Mouse (Mus musculus) kidney, embryonic 14.5 days (tissue): ENCODE measurements around the gene Usb1. TPM values are rescaled to one million over a fixed set of nuclear protein-coding genes. Genes with fewer than 3 reads are reported as not detected.
"Not testable (repeated sequence)": the region's sequence is repeated elsewhere in the genome, so short reads cannot be mapped to it uniquely, and the experiment has no call there.

Source experiments
- ATAC-seq: fragments of 200-750 bp; cut with Nextera tagmentation; 2 replicates; pipeline ENCODE4 v1.8.0; 2017; ENCODE audit warnings: moderate number of reproducible peaks, mild to moderate bottlenecking, moderate TSS enrichment, moderate library complexity; ENCODE audit not compliant: low FRiP score, low TSS enrichment
- H3K27ac ChIP-seq: fragments of 300-500 bp; sonication (generic); 2 replicates; pipeline ENCODE4 v1.5.1; 2014; ENCODE audit warnings: low read depth, mild to moderate bottlenecking, low read length, moderate library complexity, mixed read lengths
- H3K27me3 ChIP-seq: fragments of 300-500 bp; sonication (generic); 2 replicates; pipeline ENCODE4 v1.6.1; 2014; ENCODE audit warnings: mild to moderate bottlenecking, low read length; ENCODE audit not compliant: control insufficient read depth, insufficient read depth
- H3K36me3 ChIP-seq: fragments of 300-500 bp; sonication (generic); 2 replicates; pipeline ENCODE4 v1.6.1; 2014; ENCODE audit warnings: low read length, mixed read lengths; ENCODE audit not compliant: control insufficient read depth, insufficient read depth
- H3K4me1 ChIP-seq: fragments of 300-500 bp; sonication (generic); 2 replicates; pipeline ENCODE4 v1.6.1; 2014; ENCODE audit warnings: low read length, mixed read lengths; ENCODE audit not compliant: control insufficient read depth, insufficient read depth
- H3K4me2 ChIP-seq: fragments of 300-500 bp; sonication (generic); replicated peaks from 2 replicates; pipeline ENCODE4 v1.6.1; 2014; ENCODE audit warnings: low read depth, mild to moderate bottlenecking, low read length
- H3K4me3 ChIP-seq: fragments of 300-500 bp; sonication (generic); 2 replicates; pipeline ENCODE4 v1.5.1; 2014; ENCODE audit warnings: mild to moderate bottlenecking, low read length
- H3K9ac ChIP-seq: fragments of 300-500 bp; sonication (generic); 2 replicates; pipeline ENCODE4 v1.6.1; 2014; ENCODE audit warnings: low read depth, mild to moderate bottlenecking, low read length, moderate library complexity
- H3K9me3 ChIP-seq: fragments of 300-500 bp; sonication (generic); 2 replicates; pipeline ENCODE4 v1.6.1; 2016; ENCODE audit warnings: low read length; ENCODE audit not compliant: control insufficient read depth
- WGBS: fragments of 180-500 bp; shearing (Covaris S2); extraction: QIAGEN DNeasy Blood & Tissue Kit; methylation state at CpG from one replicate; pipeline ENCODE4 v1.1.7; 2014; 5-methylcytosine and 5-hydroxymethylcytosine counted together
- polyA plus RNA-seq: library from polyadenylated mRNA; unstranded; fragments of >200 nt; fragmentation: Nextera tagmentation; extraction: Ambion mirVana; gene quantifications from 2 replicates; pipeline ENCODE4 v1.2.1, GENCODE M21; 2014

The Usb1 gene
- polyA plus RNA-seq, 1 experiment from 2014 or later = 43.4 TPM

DNA sequence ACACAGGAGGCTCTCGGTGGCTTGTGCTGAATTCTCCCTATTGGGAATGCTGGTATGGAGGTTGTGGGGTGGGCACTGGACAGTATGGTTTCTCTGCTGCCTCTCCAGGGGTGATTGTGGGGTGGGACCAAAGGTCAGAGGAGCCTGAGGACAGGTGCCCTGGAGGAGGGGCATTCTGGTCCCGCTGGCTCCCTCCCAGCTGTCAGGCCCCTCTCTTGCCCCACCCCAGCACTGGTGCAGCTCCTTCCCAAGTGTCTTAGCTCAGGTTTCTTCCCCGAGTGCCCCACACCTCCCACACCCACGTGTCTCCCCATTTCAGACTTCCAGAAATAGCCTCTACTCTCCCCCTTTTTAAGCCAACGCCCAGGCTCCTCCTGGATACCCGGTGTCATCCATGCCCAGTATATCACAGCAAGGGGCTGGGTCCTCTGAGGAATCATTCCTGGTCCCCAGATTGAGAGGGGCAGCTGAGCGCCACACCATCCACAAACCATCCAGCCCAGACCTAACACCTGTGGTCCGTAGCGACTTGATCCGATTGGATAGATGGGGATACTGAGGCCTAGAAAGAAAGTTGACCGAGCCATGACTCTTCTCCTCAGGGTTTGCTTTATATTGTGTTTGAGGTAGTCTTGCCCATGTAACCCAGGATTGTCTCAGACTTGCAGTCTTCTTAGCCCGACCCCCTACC, 44.4 kb downstream of the Usb1 start:
- H3K9me3 ChIP-seq = no peaks in the 10 kb centered on the region
- H3K27ac ChIP-seq = no peak overlapping the region
- H3K4me3 ChIP-seq = no peak overlapping the region
- peaks cover 8% of the 10 kb centered on the region; the same call in 1 of the 2 replicates for H3K36me3 ChIP-seq
- no peaks in the 10 kb centered on the region; the same call in 1 of the 2 replicates for H3K4me1 ChIP-seq
- no peaks in the 10 kb centered on the region for H3K27me3 ChIP-seq
- 75% methylated on average over 12 of the region's 12 CpGs for WGBS
- no peak overlapping the region for H3K9ac ChIP-seq
- no peak overlapping the region for H3K4me2 ChIP-seq
- ATAC-seq = no peak

- H3K4me3 ChIP-seq = no peak overlapping the region
- no peaks in the 10 kb centered on the region; the same call in 1 of the 2 replicates for H3K4me1 ChIP-seq
- no peaks in the 10 kb centered on the region for H3K9me3 ChIP-seq
- H3K27ac ChIP-seq = no peak overlapping the region
- 89% methylated on average over 4 of the region's 4 CpGs for WGBS
- no peaks in the 10 kb centered on the region for H3K27me3 ChIP-seq
- H3K4me2 ChIP-seq = no peak overlapping the region
- no peak for ATAC-seq
- H3K9ac ChIP-seq = no peak overlapping the region
- peaks cover 2% of the 10 kb centered on the region; the same call in 1 of the 2 replicates for H3K36me3 ChIP-seq
These were observed 45.0 kb downstream of the Usb1 start for GRCm38 (mm10) chr8:95377101-95377500.

DNA sequence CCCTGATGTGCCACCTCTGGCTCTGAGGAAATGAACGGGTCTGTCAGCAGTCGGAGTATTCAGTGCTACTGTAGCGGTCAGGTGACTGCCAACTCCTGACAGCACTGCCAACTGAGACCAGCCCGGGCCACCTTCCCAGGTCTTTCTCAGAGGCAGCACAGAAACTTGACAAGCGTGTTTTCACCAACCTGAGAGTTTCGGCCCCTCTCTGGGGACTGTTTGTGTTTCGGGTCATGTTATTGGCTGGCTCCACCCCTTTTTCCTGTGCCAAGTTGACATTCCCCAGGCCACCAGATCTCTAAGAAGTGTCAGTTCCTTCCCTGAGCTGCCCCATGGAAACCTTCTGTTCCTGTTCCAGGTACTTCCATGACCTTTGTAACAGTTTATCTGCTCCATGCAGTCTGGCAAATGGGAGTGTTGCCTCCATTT, 45.8 kb downstream of the Usb1 start:
- Histone ChIP-seq H3K27me3 (no peaks in the 10 kb centered on the region), H3K9ac (no peak overlapping the region), H3K4me3 (no peak overlapping the region), H3K9me3 (no peaks in the 10 kb centered on the region), H3K4me2 (no peak overlapping the region), H3K27ac (peak overlapping the region; percentile 52; the same call in 1 of the 2 replicates), H3K4me1 (no peaks in the 10 kb centered on the region; the same call in 1 of the 2 replicates), H3K36me3 (no peaks in the 10 kb centered on the region; the same call in 1 of the 2 replicates)
- peak; percentile 53 for ATAC-seq
- WGBS = 29% methylated on average over 7 of the region's 7 CpGs

- not testable (repeated sequence) for ATAC-seq, H3K4me2 ChIP-seq, H3K27me3 ChIP-seq, H3K4me3 ChIP-seq, H3K9me3 ChIP-seq, H3K36me3 ChIP-seq, H3K4me1 ChIP-seq, H3K9ac ChIP-seq, H3K27ac ChIP-seq
- WGBS = 96% methylated on average over 11 of the region's 11 CpGs
These were observed 46.8 kb downstream of the Usb1 start for GRCm38 (mm10) chr8:95378928-95379327.

DNA sequence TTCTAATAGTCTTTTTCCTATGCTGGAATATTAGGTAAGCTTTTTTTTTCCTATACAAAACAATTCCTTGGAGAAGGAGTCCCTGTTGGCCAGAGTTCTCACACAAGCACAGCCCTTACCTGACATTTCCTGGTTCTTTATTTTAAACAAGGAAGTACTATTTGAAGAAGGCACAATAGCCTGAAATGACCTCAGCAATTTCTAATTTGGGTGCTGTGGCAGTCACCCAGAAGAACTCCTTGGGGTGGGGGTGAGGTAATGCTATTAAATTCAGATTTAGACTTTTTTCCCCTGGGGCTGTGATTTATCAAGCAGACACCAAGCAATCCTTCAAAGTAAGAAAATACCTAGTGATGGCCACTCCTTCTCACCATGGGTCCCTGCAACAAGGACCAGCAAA, 48.9 kb downstream of the Usb1 start:
- Histone ChIP-seq H3K27ac (no peak overlapping the region), H3K4me3 (no peak overlapping the region), H3K4me2 (no peak overlapping the region), H3K9ac (no peak overlapping the region), H3K4me1 (no peaks in the 10 kb centered on the region; the same call in 1 of the 2 replicates), H3K9me3 (no peaks in the 10 kb centered on the region), H3K27me3 (no peaks in the 10 kb centered on the region), H3K36me3 (no peaks in the 10 kb centered on the region)
- no peak for ATAC-seq

DNA sequence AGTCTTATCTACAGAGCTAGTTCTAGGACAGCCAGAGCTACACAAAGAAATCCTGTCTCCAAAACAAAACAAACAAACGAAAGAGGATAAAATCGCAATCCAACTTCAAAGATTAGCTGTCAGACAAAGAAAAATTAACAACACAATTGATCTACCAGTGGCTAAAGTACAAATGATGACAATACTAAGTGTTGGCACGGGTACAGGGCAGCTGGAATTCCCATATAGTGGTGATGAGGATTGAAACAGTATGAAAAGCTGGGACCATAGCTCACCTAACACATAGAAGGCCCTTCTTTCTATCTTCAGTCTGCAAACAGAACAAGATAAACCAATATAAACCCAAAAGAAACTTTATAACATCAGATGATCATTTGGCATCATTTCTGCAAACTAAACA, 49.5 kb downstream of the Usb1 start:
- H3K27ac ChIP-seq = no peak overlapping the region
- no peak overlapping the region for H3K4me3 ChIP-seq
- H3K4me1 ChIP-seq = no peaks in the 10 kb centered on the region; the same call in 1 of the 2 replicates
- ATAC-seq = no peak
- no peaks in the 10 kb centered on the region for H3K36me3 ChIP-seq
- H3K9ac ChIP-seq = no peak overlapping the region
- 78% methylated on average over 3 of the region's 3 CpGs for WGBS
- no peaks in the 10 kb centered on the region for H3K9me3 ChIP-seq
- no peak overlapping the region for H3K4me2 ChIP-seq
- H3K27me3 ChIP-seq = no peaks in the 10 kb centered on the region

- Histone ChIP-seq H3K27me3 (no peaks in the 10 kb centered on the region), H3K4me2 (no peak overlapping the region), H3K9me3 (no peaks in the 10 kb centered on the region), H3K4me3 (no peak overlapping the region), H3K27ac (no peak overlapping the region), H3K4me1 (no peaks in the 10 kb centered on the region), H3K9ac (no peak overlapping the region), H3K36me3 (no peaks in the 10 kb centered on the region)
- no peak for ATAC-seq
- WGBS = 78% methylated on average over 3 of the region's 3 CpGs
These were observed 52.4 kb downstream of the Usb1 start for GRCm38 (mm10) chr8:95384501-95384900.

GRCm38 (mm10) chr8:95386037-95386436, 54.0 kb downstream of the Usb1 start:
- no peaks in the 10 kb centered on the region for H3K4me1 ChIP-seq
- 61% methylated on average over 5 of the region's 5 CpGs for WGBS

DNA sequence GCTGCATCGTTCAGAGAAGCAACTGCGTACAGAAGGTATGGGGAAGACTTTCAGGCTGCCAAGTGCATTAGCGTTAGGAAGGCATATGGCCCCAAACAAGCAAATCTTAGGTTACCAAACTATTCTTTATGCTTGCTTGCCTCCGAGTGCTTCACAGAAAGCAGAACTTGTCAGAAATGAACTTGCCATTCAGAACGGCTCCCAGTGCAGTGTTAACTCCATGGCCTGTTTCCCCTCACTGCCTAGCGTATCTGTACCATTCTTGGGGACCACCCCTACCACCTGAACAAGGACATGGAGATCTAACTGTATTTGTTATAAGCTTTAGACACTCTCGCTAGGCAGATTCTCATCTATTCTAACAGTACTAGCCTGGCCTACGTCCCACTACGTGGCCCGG, 55.1 kb downstream of the Usb1 start:
- H3K36me3 ChIP-seq = no peaks in the 10 kb centered on the region
- ATAC-seq = no peak
- WGBS = 87% methylated on average over 10 of the region's 10 CpGs
- H3K4me3 ChIP-seq = no peak overlapping the region
- no peaks in the 10 kb centered on the region for H3K4me1 ChIP-seq
- no peaks in the 10 kb centered on the region for H3K27me3 ChIP-seq
- H3K9ac ChIP-seq = no peak overlapping the region
- no peaks in the 10 kb centered on the region for H3K9me3 ChIP-seq
- H3K27ac ChIP-seq = no peak overlapping the region
- H3K4me2 ChIP-seq = no peak overlapping the region

More at GRCm38 (mm10) chr8:95386037-95386436, 54.0 kb downstream of the Usb1 start:
- Histone ChIP-seq H3K27me3 (no peaks in the 10 kb centered on the region), H3K4me2 (no peak overlapping the region), H3K27ac (no peak overlapping the region), H3K36me3 (no peaks in the 10 kb centered on the region), H3K9me3 (no peaks in the 10 kb centered on the region), H3K4me3 (no peak overlapping the region), H3K9ac (no peak overlapping the region)
- ATAC-seq = no peak
